Mouse (Mus musculus) retina, embryonic 14.5 days (tissue): Measurements from ENCODE around the gene Tpcn2.
A peak's percentile ranks its signal among the peaks of the same experiment; 100 is the strongest.

Experiments used
- DNase-seq: peaks from one replicate; pipeline ENCODE4 v3.0.0-alpha.2; 2015; ENCODE audit warnings: low spot score

Gene Tpcn2

DNA sequence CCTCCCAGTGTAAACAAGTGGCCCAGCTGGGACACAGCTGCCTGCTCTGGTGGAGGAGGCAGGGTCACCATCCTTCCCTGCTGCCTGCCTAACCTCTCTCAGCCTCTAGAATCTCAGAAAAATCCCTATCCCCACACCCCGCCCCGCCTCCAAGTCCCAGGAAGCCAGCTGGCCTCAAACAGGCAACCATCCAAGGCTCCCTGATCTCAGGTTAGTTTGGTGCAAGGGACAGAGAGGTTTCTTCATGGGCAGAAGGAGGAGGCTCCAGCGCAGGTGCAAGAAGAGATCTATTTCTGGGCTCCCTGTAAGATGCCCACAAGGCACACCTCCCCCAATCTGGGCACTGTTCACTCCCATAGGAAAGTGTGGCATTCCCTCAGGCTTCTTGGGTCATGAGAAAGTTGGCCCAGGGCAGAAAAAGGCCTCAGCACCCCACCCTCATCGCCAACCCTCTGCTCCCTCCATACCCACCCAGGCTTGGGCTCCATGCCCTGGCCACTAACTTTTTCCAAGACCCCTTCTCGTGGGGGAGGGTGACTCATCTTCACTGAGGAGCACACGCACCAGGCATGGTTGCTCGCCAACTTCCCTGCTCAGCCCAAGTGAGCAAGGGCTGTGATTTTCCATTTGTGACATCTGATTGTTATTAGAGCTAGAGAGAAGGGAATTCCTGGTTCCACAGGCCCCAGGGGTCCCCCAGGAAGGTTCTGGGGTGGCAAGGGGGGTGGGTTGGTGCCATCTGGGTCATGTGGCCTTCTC is 15.9 kb upstream of the Tpcn2 start:
- DNase-seq: no peak

- DNase-seq: no peak
Measured at GRCm38 (mm10) chr7:145298666-145299490, 15.1 kb upstream of the Tpcn2 start.

DNA sequence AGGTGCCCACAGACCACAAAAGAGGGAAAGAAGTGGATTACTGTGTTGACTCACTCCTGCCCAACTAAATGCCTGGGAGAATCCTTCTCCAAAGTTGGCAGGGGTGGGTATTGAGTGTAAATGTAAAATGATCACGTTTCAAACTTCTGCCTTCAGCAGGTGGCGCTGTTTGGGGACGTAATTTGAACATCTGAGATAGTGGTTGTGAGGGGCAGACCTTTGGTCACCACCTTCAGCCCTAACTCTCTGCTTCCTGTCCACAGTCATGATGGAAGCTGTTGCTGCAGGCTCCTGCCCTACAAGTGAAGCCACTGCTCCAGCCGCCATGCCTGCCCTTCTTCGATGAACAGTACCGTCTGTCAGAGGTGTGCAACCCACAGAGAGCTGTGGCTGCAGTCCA is 10.0 kb upstream of the Tpcn2 start:
- peak; percentile 64 for DNase-seq

DNA sequence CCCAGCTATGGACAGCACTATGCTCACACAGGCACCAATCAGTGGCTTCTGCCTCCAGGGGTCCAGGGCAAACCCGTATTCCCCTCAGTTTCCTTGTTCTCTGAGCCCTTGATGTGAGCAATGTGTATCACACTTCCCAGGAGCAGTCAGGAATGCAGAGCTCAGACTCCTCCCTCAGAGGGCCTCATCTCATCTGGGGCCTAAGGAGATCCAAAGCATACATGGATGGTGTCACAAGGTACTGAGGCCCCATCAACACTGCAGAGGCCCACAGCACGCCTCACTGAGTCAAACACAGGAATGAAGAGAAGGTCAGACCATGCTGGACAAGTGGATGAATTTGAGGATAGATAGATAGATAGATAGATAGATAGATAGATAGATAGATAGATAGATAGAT is 8.9 kb upstream of the Tpcn2 start:
- no peak for DNase-seq

DNA sequence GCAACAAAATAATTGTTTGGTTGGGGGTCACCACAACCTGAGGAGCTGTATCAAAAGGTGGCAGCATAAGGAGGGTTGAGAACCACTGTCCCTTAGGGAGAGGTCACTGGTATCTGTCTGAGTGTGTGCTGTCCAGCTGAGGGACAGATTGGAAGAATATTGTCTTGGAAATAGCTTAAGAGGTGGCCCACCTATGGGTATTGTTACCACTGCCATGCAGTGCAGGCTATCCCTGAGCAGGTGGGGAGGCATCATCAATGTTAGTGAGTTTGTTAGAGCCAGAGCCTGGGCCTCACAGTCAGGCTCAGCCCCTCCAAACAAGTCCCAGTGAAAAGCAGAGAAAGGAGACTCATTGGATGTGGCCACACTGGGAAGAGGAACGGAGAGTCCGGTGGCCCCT is 8.0 kb upstream of the Tpcn2 start:
- DNase-seq: no peak

GRCm38 (mm10) chr7:145289302-145289701 is 5.5 kb upstream of the Tpcn2 start:
- peak; percentile 62 for DNase-seq

DNA sequence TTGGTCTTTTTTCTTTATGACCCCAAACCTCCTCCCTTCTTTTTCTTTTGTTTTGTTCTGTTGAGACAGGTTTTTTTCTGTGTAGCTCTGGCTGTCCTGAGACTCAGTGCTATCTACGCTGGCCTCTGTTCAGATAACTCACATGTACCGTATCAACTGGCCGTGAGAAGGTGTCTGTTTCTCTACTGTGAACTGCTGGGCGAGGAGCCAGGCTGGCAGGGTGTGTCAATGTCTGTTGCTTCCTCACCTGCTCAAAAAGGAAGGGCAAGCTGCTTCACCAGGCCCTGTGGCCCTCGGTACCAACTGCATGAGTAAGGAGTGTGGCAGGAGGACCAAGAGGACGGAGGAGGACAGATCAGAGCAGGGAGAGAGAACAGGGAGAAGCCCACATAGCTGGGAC is 3.6 kb upstream of the Tpcn2 start:
- DNase-seq: no peak

DNA sequence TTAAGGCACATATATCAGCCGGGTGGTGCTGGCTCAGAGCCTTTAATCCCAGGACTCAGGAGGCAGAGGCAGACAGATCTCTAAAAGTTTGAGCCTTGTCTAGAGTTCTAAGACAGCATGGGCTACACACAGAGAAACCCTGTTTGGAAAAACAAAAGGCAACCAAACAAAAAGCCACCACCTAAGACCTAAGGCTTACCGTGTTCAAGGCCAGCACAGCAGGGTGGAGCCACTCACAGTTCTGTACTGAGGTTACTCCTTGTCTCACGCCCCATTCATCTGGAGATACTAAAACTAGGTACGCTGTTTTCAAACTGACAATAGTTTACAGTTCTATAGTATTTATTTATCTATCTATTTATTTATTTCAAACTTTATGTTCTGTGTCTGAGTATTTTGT is 1.7 kb upstream of the Tpcn2 start:
- no peak for DNase-seq

GRCm38 (mm10) chr7:145284293-145284692 is 482 bp upstream of the Tpcn2 start:
- no peak for DNase-seq

- no peak for DNase-seq
Measured at GRCm38 (mm10) chr7:145283041-145283440, 770 bp downstream of the Tpcn2 start.

DNA sequence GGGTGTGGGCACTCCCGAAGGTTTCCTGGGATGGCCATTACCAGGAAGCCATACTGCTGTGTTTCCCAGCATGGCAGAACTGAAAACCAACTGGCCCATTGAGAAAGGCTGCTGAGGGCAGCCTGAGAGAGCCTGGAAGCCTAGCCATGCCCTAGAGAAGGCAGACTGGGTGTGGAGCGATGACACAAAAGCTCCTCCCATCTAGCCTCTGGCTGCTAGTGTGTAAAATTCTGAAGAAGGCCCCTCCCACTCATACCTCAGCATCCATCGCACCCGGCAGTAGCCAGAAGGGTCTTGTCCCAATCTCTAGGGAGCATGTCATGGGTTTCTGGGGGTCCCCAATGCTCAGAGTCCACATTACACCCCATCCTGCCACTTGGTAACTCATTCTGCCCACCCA is 2.4 kb downstream of the Tpcn2 start:
- no peak for DNase-seq

DNA sequence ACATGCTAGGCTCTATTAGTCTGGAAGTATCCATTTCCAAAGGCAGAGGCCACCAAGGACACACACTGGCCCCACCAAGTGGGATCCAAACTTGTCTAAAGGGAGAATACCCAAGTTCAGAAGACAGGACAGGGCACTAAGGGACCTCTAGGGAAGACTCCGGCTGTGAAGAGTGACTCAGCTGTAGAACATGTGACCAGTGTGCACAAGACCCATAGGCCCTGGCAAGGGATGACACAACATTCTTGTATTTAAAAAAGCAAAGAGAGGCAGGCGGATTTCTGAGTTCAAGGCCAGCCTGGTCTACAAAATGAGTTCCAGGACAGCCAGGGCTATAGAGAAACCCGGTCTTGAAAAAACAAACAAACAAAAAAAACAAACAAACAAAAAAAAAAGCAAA is 8.3 kb downstream of the Tpcn2 start:
- no peak for DNase-seq

- DNase-seq: no peak
Measured at GRCm38 (mm10) chr7:145270955-145271354, 12.9 kb downstream of the Tpcn2 start.

GRCm38 (mm10) chr7:145268890-145269289 is 14.9 kb downstream of the Tpcn2 start:
- no peak for DNase-seq

GRCm38 (mm10) chr7:145266011-145266410 is 17.8 kb downstream of the Tpcn2 start:
- no peak for DNase-seq

DNA sequence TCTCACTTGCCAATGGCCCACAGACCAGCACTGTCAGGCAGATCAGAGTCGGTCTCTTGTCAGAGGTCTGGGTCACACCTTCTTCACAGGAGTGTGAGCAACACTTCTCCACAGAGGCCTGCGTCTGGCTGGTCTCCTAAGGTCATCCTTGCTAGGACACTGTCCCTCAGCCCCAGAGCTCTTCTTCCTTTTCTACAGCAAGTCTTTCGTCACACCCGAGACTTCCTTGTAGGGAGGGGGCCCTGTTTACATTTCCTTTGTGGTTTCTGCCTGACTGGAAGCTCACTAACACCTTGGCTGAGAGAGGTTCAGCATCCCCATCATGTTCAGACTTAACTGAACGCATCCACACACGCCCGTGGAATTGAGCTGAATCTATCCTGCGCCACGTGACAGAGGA is 19.6 kb downstream of the Tpcn2 start:
- DNase-seq: no peak

GRCm38 (mm10) chr7:145256092-145256491 is 27.7 kb downstream of the Tpcn2 start:
- no peak for DNase-seq

DNA sequence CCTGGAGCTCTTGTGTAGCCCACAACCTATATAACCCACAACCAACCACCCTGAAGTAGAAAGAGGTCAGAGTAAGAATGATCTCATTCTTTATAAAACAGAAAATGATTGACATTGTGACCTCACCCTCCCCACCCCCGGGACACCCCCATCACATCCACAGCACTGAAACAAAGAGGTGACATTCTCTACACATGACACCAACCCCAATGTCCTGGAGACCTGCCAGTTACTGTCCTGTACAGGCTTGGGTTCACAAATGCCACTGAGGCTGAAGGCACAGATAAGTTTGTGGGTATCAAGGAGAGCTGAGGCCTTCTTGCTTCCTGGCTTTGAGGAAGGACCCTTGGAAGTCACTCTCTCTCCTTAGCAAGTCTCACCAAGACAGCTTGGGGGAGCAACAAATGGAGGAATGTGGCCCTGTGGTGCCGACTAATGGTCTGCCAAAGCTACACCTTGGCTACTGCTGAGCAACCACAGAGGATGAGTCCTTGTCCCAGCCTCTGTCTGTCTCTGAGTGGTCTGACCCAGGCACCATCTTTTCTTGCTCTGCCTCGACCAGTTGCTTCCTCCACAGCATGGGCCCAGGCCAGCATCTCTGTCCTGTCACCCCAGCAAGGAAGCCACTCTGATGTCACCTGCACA is 29.7 kb downstream of the Tpcn2 start:
- no peak for DNase-seq

- peak; percentile 94 for DNase-seq
Measured at GRCm38 (mm10) chr7:145252715-145253476, 30.9 kb downstream of the Tpcn2 start.

- no peak for DNase-seq
Measured at GRCm38 (mm10) chr7:145250225-145250624, 33.6 kb downstream of the Tpcn2 start.

DNA sequence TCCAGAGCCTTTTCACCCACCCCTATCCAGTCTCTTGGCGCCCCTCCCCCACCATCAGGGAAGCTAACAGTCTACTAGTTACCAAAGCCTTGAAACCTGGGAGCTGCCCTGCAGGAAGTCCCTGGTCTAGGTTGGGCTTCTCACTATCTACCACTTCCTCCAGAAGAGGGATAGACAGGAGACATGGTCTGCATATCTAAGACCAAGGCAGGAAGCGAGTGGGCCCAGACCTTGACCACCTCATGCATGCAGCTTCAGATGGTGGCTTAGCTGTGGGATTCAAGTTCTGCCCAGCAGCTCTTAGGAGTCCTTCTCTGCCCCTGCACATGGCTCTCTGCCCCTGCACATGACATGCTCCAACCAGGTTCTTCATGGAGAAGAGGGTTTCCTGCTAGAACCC is 34.9 kb downstream of the Tpcn2 start:
- DNase-seq: no peak
